Mouse (Mus musculus) limb, embryonic 13.5 days (tissue): ENCODE measurements around the gene Dclre1c. TPM values are rescaled to one million over a fixed set of nuclear protein-coding genes. Genes with fewer than 3 reads are reported as not detected.
A peak's percentile ranks its signal among the peaks of the same experiment; 100 is the strongest.
"Not testable (repeated sequence)": the region's sequence is repeated elsewhere in the genome, so short reads cannot be mapped to it uniquely, and the experiment has no call there.

ENCODE experiments used
- ATAC-seq: fragments of 200-750 bp; cut with Nextera tagmentation; 2 replicates; pipeline ENCODE4 v1.8.0; 2017; ENCODE audit warnings: low read depth, moderate number of reproducible peaks, moderate TSS enrichment; ENCODE audit not compliant: low FRiP score
- H3K27ac ChIP-seq: fragments of 300-500 bp; sonication (generic); 2 replicates; pipeline ENCODE4 v1.5.1; 2015; ENCODE audit warnings: inconsistent platforms, mild to moderate bottlenecking, moderate library complexity
- H3K27me3 ChIP-seq: fragments of 300-500 bp; sonication (generic); 2 replicates; pipeline ENCODE4 v1.6.1; 2015; ENCODE audit warnings: mild to moderate bottlenecking, inconsistent platforms
- H3K36me3 ChIP-seq: fragments of 300-500 bp; sonication (generic); 2 replicates; pipeline ENCODE4 v1.6.1; 2015; ENCODE audit warnings: inconsistent platforms, mild to moderate bottlenecking, moderate library complexity
- H3K4me1 ChIP-seq: fragments of 300-500 bp; sonication (generic); 2 replicates; pipeline ENCODE4 v1.6.1; 2015; ENCODE audit warnings: inconsistent platforms
- H3K4me2 ChIP-seq: fragments of 300-500 bp; sonication (generic); replicated peaks from 2 replicates; pipeline ENCODE4 v1.6.1; 2015; ENCODE audit warnings: inconsistent platforms, mild to moderate bottlenecking, moderate library complexity
- H3K4me3 ChIP-seq: fragments of 300-500 bp; sonication (generic); 2 replicates; pipeline ENCODE4 v1.5.1; 2015; ENCODE audit warnings: moderate library complexity, mild to moderate bottlenecking, inconsistent platforms
- H3K9ac ChIP-seq: fragments of 300-500 bp; sonication (generic); 2 replicates; pipeline ENCODE4 v1.6.1; 2015; ENCODE audit warnings: mild to moderate bottlenecking, inconsistent platforms
- H3K9me3 ChIP-seq: fragments of 300-500 bp; sonication (generic); 2 replicates; pipeline ENCODE4 v1.6.1; 2016; ENCODE audit warnings: inconsistent platforms
- WGBS: fragments of 180-500 bp; shearing (Covaris S2); methylation state at CpG from one replicate; pipeline ENCODE4 v1.1.7; 2015; 5-methylcytosine and 5-hydroxymethylcytosine counted together
- polyA plus RNA-seq: library from polyadenylated mRNA; unstranded; fragments of >200 nt; fragmentation: Nextera tagmentation; extraction: Ambion mirVana; gene quantifications from 2 replicates; pipeline ENCODE4 v1.2.1, GENCODE M21; 2015

The Dclre1c gene
- polyA plus RNA-seq = 7.7 TPM in 2 replicates

GRCm38 (mm10) chr2:3423841-3424578 lies at the start of gene Dclre1c:
Gene Dclre1c (plus strand): TSS chr2:3424131.
- peak; percentile 98 for ATAC-seq
- Histone ChIP-seq H3K27me3 (no peaks in the 10 kb centered on the region), H3K4me2 (peak within 1 kb of the TSS; percentile 91), H3K9ac (peak within 1 kb of the TSS; percentile 67), H3K36me3 (no peaks in the 10 kb centered on the region), H3K4me1 (peaks cover 11% of the 10 kb centered on the region), H3K4me3 (peak within 1 kb of the TSS; percentile 64), H3K27ac (no peak within 1 kb of the TSS), H3K9me3 (no peaks in the 10 kb centered on the region)
- WGBS = under 1% methylated on average over 29 of the region's 29 CpGs

- Histone ChIP-seq H3K4me3 (no peak overlapping the region), H3K36me3 (no peaks in the 10 kb centered on the region), H3K9me3 (no peaks in the 10 kb centered on the region), H3K9ac (no peak overlapping the region), H3K4me1 (no peaks in the 10 kb centered on the region), H3K4me2 (no peak overlapping the region), H3K27me3 (no peaks in the 10 kb centered on the region), H3K27ac (no peak overlapping the region)
- no peak for ATAC-seq
- WGBS = 77% methylated on average over 6 of the region's 6 CpGs
Measured at GRCm38 (mm10) chr2:3387105-3387860, 36.6 kb upstream of the Dclre1c start.

- no peak overlapping the region for H3K4me3 ChIP-seq
- H3K9me3 ChIP-seq = no peaks in the 10 kb centered on the region
- H3K4me2 ChIP-seq = no peak overlapping the region
- no peaks in the 10 kb centered on the region for H3K4me1 ChIP-seq
- no peak overlapping the region for H3K27ac ChIP-seq
- no peak overlapping the region for H3K9ac ChIP-seq
- H3K27me3 ChIP-seq = no peaks in the 10 kb centered on the region
- 78% methylated on average over 2 of the region's 2 CpGs for WGBS
- no peaks in the 10 kb centered on the region for H3K36me3 ChIP-seq
- no peak for ATAC-seq
Measured at GRCm38 (mm10) chr2:3391945-3392344, 32.0 kb upstream of the Dclre1c start.

DNA sequence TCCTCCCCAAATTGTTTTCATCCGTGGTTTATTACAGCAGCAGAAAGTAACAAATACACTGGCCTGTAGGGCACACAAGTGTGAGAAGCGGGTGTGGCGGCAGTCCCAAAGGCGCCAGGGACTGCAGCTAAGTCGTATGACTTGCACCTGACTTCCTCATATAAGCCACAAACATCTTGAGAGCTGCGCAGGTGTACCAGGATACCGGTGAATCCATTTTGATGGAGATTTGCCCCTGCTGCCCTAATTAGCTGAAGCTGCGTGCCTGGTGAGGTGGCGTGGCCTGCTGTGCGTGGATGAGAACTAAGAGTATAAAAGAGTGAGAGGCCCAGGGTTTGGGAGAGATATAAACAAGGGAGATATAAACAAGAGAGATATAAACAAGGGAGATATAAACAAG lies 26.8 kb upstream of the Dclre1c start, which contains the start of gene Olah:
Gene Olah, minus strand, starts transcription at position 101 of the 400 bp plus-strand sequence.
- ATAC-seq, H3K9ac ChIP-seq, H3K9me3 ChIP-seq, H3K4me3 ChIP-seq, H3K27ac ChIP-seq, H3K4me2 ChIP-seq, H3K36me3 ChIP-seq, H3K27me3 ChIP-seq, H3K4me1 ChIP-seq: not testable (repeated sequence)
- WGBS = 60% methylated on average over 10 of the region's 10 CpGs

GRCm38 (mm10) chr2:3405981-3406380 lies 17.9 kb upstream of the Dclre1c start:
- H3K4me2 ChIP-seq = no peak overlapping the region
- H3K36me3 ChIP-seq = no peaks in the 10 kb centered on the region
- no peaks in the 10 kb centered on the region for H3K27me3 ChIP-seq
- no peaks in the 10 kb centered on the region for H3K4me1 ChIP-seq
- no peak overlapping the region for H3K9ac ChIP-seq
- no peak overlapping the region for H3K4me3 ChIP-seq
- no peak overlapping the region for H3K27ac ChIP-seq
- H3K9me3 ChIP-seq = no peaks in the 10 kb centered on the region
- WGBS = 77% methylated on average over 4 of the region's 4 CpGs
- ATAC-seq = no peak

DNA sequence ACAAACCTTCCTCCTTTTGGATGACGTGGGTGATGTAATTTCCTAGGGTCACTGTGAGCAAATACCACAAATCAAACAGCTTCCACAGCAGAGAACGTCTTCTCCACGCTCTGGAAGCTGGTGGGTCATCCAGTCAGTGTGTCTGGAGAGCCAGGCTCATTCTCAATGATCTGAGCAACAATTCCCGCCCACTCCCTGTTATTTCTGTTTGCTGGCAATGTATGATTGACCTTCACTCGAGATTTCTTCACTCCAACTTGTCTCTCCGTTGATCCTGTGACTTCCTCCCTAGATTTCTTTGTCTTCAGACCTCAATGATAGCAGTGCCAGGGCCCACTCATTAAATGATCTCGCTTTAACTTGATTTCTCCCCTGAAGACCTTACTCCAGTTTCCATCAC lies 16.2 kb upstream of the Dclre1c start:
- no peaks in the 10 kb centered on the region for H3K27me3 ChIP-seq
- 78% methylated on average over 7 of the region's 7 CpGs for WGBS
- H3K9ac ChIP-seq = no peak overlapping the region
- H3K27ac ChIP-seq = no peak overlapping the region
- H3K4me2 ChIP-seq = no peak overlapping the region
- no peaks in the 10 kb centered on the region for H3K4me1 ChIP-seq
- no peak overlapping the region for H3K4me3 ChIP-seq
- no peak for ATAC-seq
- no peaks in the 10 kb centered on the region for H3K36me3 ChIP-seq
- no peaks in the 10 kb centered on the region for H3K9me3 ChIP-seq

- Histone ChIP-seq H3K36me3 (no peaks in the 10 kb centered on the region), H3K27me3 (peaks cover 25% of the 10 kb centered on the region), H3K9me3 (no peaks in the 10 kb centered on the region), H3K9ac (no peak overlapping the region), H3K4me2 (no peak overlapping the region), H3K4me3 (no peak overlapping the region), H3K4me1 (peaks cover 4% of the 10 kb centered on the region; the same call in 1 of the 2 replicates), H3K27ac (no peak overlapping the region)
- WGBS = 39% methylated on average over 4 of the region's 4 CpGs
- no peak for ATAC-seq
Measured at GRCm38 (mm10) chr2:3414241-3414640, 9.7 kb upstream of the Dclre1c start.

DNA sequence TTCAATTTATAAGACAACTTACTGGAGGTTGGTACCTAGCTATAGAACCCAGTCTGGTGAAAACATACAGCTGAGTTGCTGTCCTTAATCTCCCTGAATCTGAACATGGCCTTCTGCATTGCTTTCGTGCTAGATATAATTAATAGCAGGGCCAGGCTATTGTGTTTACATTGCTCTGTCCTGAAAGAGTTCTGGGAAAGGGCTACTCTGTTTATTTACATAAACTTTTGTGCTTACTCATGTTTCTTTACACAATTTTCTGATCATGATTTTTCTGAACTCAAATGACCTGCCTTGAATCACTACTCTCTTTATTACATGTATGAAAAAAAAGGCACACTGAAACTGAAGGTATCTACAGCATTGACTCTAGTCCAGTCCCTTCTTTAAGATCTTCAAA lies 8.3 kb upstream of the Dclre1c start:
- WGBS = 63% methylated on average over 1 of the region's 1 CpGs
- Histone ChIP-seq H3K9me3 (no peaks in the 10 kb centered on the region), H3K9ac (no peak overlapping the region), H3K4me3 (no peak overlapping the region), H3K4me2 (no peak overlapping the region), H3K27ac (no peak overlapping the region), H3K4me1 (peaks cover 4% of the 10 kb centered on the region; the same call in 1 of the 2 replicates), H3K27me3 (peaks cover 25% of the 10 kb centered on the region), H3K36me3 (no peaks in the 10 kb centered on the region)
- no peak for ATAC-seq

GRCm38 (mm10) chr2:3418883-3419431 lies 5.0 kb upstream of the Dclre1c start:
- Histone ChIP-seq H3K27me3 (peaks cover 25% of the 10 kb centered on the region), H3K9ac (peak overlapping the region; percentile 58), H3K4me3 (peak overlapping the region; percentile 58), H3K4me2 (peak overlapping the region; percentile 74), H3K36me3 (no peaks in the 10 kb centered on the region), H3K4me1 (peaks cover 9% of the 10 kb centered on the region), H3K27ac (no peak overlapping the region), H3K9me3 (no peaks in the 10 kb centered on the region)
- peak; percentile 96 for ATAC-seq
- WGBS = 1% methylated on average over 38 of the region's 38 CpGs

DNA sequence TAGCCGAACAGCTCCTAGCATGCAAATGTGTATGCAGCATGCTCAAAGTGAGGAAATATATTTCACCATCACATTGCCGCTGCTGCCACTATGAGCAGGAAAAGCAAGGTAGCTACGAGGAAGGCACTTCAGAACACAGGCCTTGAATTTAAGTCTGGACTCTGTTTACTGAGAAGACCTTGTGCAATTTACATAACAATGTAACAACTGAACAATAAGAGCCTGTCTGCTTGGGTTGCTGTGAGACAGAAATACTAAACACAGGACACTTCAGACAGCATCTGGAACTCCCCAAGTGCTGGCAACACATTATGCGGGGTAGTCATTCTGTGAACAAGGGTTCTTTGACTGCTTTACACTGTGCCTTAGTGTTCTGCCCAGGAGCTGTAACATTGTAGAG lies 3.8 kb upstream of the Dclre1c start:
- Histone ChIP-seq H3K4me3 (no peak overlapping the region), H3K4me2 (no peak overlapping the region), H3K9ac (no peak overlapping the region), H3K27ac (no peak overlapping the region), H3K4me1 (peaks cover 16% of the 10 kb centered on the region), H3K36me3 (no peaks in the 10 kb centered on the region), H3K9me3 (no peaks in the 10 kb centered on the region), H3K27me3 (peaks cover 25% of the 10 kb centered on the region)
- 72% methylated on average over 4 of the region's 4 CpGs for WGBS
- ATAC-seq = no peak

- H3K9me3 ChIP-seq = no peaks in the 10 kb centered on the region
- WGBS = 75% methylated on average over 3 of the region's 3 CpGs
- no peak for ATAC-seq
- H3K4me3 ChIP-seq = no peak within 1 kb of the TSS; the same call in 1 of the 2 replicates
- H3K9ac ChIP-seq = no peak within 1 kb of the TSS
- peak within 1 kb of the TSS; percentile 91; the same call in 1 of the 2 replicates for H3K4me2 ChIP-seq
- H3K4me1 ChIP-seq = peaks cover 16% of the 10 kb centered on the region
- H3K27ac ChIP-seq = no peak within 1 kb of the TSS
- peaks cover 10% of the 10 kb centered on the region for H3K27me3 ChIP-seq
- H3K36me3 ChIP-seq = no peaks in the 10 kb centered on the region
Measured at GRCm38 (mm10) chr2:3422548-3422947, 1.4 kb upstream of the Dclre1c start, which contains the start of gene Meig1. Gene Meig1 (minus strand): TSS chr2:3422648.

DNA sequence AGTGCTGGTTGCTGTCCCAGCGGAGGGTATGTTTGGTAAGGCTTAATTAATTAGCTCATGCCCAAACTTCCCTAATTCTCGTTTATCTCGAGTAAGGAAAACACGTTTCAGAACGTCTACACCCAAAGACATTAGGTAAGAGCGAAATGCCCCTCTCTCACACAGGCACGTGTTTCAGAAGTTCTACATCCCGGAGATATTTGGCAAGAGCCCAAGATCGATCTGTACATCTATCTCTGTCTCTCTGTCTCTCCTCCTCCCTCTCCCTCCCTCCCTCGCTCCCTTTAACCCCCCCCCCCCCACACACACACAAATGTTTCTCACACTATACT lies 614 bp downstream of the Dclre1c start:
- H3K4me2 ChIP-seq = peak overlapping the region; percentile 91
- peak overlapping the region; percentile 67 for H3K9ac ChIP-seq
- no peaks in the 10 kb centered on the region for H3K9me3 ChIP-seq
- H3K4me1 ChIP-seq = peaks cover 11% of the 10 kb centered on the region
- H3K4me3 ChIP-seq = peak overlapping the region; percentile 64
- WGBS = 12% methylated on average over 10 of the region's 10 CpGs
- no peak overlapping the region for H3K27ac ChIP-seq
- H3K27me3 ChIP-seq = no peaks in the 10 kb centered on the region
- no peaks in the 10 kb centered on the region for H3K36me3 ChIP-seq
- ATAC-seq = peak; percentile 2; the same call in 1 of the 2 replicates
